Mouse (Mus musculus): Measurements from ENCODE around the gene Cdr2l.

DNA sequence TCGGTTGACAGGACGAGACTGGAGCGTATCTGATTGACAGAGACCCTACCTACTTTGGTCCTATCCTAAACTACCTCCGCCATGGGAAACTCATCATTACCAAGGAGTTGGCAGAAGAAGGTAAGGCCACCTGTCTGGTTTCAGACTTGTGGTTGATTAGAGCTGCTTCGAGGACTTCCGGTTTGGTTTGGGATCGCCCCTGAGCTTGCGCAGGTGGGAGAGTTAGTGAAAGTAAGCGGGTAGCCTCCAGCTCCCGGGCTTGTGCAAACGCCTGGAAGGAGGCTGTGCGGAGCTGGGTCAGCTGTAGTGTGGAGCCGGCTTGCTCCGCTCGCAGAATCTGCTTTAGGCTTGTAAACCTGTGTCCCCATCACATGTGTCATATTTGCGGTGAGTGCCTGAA lies 40.3 kb downstream of the Cdr2l start:
- no peak for TF ChIP-seq CTCF (IDR thresholded peaks at IDR 0.05; ENCODE audit: extremely low read depth, insufficient read depth, low read length)
- no peak for TF ChIP-seq POLR2A (IDR thresholded peaks at IDR 0.05; ENCODE audit: extremely low read depth, insufficient read depth, low read length)

Data from cortical plate, adult 2 months (tissue).